Mouse (Mus musculus): ENCODE measurements around the gene Rbbp8nl.

GRCm38 (mm10) chr2:180261901-180262300, 27.8 kb downstream of the Rbbp8nl start:
- TF ChIP-seq CTCF (IDR thresholded peaks at IDR 0.05; ENCODE audit: control insufficient read depth, insufficient read depth, insufficient read length), result no peak
- TF ChIP-seq MAX (IDR thresholded peaks at IDR 0.05), result no peak
